Mouse (Mus musculus): ENCODE measurements around the gene Dnaaf3. TPM values are rescaled to one million over a fixed set of nuclear protein-coding genes. Genes with fewer than 3 reads are reported as not detected.
A peak's percentile ranks its signal among the peaks of the same experiment; 100 is the strongest.
"Not testable (repeated sequence)": the region's sequence is repeated elsewhere in the genome, so short reads cannot be mapped to it uniquely, and the experiment has no call there.

Gene Dnaaf3
- polyA plus RNA-seq, 1 experiment from 2014 or later, result 1.0 TPM

DNA sequence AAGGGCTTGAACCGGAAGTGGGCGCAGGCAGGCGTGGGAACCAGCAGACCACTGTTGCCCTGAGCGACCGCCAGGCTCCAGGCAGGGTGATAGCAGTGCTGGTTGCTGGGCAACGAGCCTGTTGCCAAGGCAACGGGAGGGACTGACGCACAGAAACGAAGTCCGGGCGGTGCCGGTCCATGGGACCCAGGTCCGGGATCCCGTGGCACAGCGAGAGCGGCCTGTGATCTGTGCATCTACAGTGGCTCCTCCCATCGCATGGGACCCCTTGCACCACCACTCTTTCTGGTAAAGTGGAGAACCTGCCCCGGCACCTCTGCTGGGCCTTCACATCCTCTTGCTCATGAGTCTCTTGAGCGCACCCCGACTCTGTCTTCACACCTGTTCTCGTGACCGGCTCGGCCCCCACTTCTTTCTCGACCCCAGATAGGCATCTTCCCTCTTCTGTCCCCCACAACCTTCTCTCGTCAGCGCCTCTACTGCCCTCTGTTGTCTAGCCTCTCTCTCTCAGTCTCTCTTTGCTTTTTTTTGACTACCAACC, 14.4 kb upstream of the Dnaaf3 start:
- no peaks in the 10 kb centered on the region for H3K36me3 ChIP-seq (replicated peaks; ENCODE audit: control insufficient read depth, insufficient read depth, low read depth, low read length)
- H3K9ac ChIP-seq (replicated peaks; ENCODE audit: low read length), result peak overlapping the region; percentile 43
- DNase-seq (ENCODE audit: low spot score) (peak; percentile 81), ATAC-seq (replicated peaks; ENCODE audit: insufficient number of reproducible peaks, low FRiP score, low TSS enrichment, low read depth) (peak; percentile 88)
- H3K4me1 ChIP-seq (ENCODE audit: control insufficient read depth, insufficient read depth, low read length), result no peaks in the 10 kb centered on the region; the same call in 1 of the 2 replicates
- H3K4me2 ChIP-seq (ENCODE audit: low read depth, low read length), result peak overlapping the region; percentile 65
- no peaks in the 10 kb centered on the region for H3K9me3 ChIP-seq (replicated peaks; ENCODE audit: control insufficient read depth, low read length)
- H3K27ac ChIP-seq (replicated peaks; ENCODE audit: low read depth, low read length), result no peak overlapping the region
- peaks cover 2% of the 10 kb centered on the region; the same call in 1 of the 2 replicates for H3K27me3 ChIP-seq (ENCODE audit: control insufficient read depth, insufficient read depth, low read length)
- WGBS, result 3% methylated on average over 26 of the region's 26 CpGs
- H3K4me3 ChIP-seq (ENCODE audit: low read depth, low read length), result peak overlapping the region; percentile 31

GRCm38 (mm10) chr7:4546050-4546449, 13.8 kb upstream of the Dnaaf3 start:
- no peak overlapping the region for H3K27ac ChIP-seq (replicated peaks; ENCODE audit: low read depth, low read length)
- no peak overlapping the region for H3K4me3 ChIP-seq (ENCODE audit: low read depth, low read length)
- peak; percentile 5; the same call in 1 of the 2 replicates for ATAC-seq (replicated peaks; ENCODE audit: insufficient number of reproducible peaks, low FRiP score, low TSS enrichment, low read depth)
- no peak for DNase-seq (ENCODE audit: low spot score)
- no peak overlapping the region; the same call in 1 of the 2 replicates for H3K9ac ChIP-seq (replicated peaks; ENCODE audit: low read length)
- H3K4me2 ChIP-seq (ENCODE audit: low read depth, low read length), result peak overlapping the region; percentile 65
- 70% methylated on average over 15 of the region's 15 CpGs for WGBS
- no peaks in the 10 kb centered on the region for H3K36me3 ChIP-seq (replicated peaks; ENCODE audit: control insufficient read depth, insufficient read depth, low read depth, low read length)
- no peaks in the 10 kb centered on the region; the same call in 1 of the 2 replicates for H3K4me1 ChIP-seq (ENCODE audit: control insufficient read depth, insufficient read depth, low read length)
- peaks cover 2% of the 10 kb centered on the region; the same call in 1 of the 2 replicates for H3K27me3 ChIP-seq (ENCODE audit: control insufficient read depth, insufficient read depth, low read length)
- no peaks in the 10 kb centered on the region for H3K9me3 ChIP-seq (replicated peaks; ENCODE audit: control insufficient read depth, low read length)

GRCm38 (mm10) chr7:4542013-4542412, 9.8 kb upstream of the Dnaaf3 start:
- DNase-seq (ENCODE audit: low spot score), result no peak
- H3K27me3 ChIP-seq (ENCODE audit: control insufficient read depth, insufficient read depth, low read length), result peaks cover 2% of the 10 kb centered on the region; the same call in 1 of the 2 replicates
- no peaks in the 10 kb centered on the region for H3K36me3 ChIP-seq (replicated peaks; ENCODE audit: control insufficient read depth, insufficient read depth, low read depth, low read length)
- H3K4me1 ChIP-seq (ENCODE audit: control insufficient read depth, insufficient read depth, low read length), result no peaks in the 10 kb centered on the region; the same call in 1 of the 2 replicates
- no peak for ATAC-seq (replicated peaks; ENCODE audit: insufficient number of reproducible peaks, low FRiP score, low TSS enrichment, low read depth)
- H3K27ac ChIP-seq (replicated peaks; ENCODE audit: low read depth, low read length), result no peak overlapping the region
- H3K4me3 ChIP-seq (ENCODE audit: low read depth, low read length), result no peak overlapping the region
- no peaks in the 10 kb centered on the region for H3K9me3 ChIP-seq (replicated peaks; ENCODE audit: control insufficient read depth, low read length)
- no peak overlapping the region for H3K4me2 ChIP-seq (ENCODE audit: low read depth, low read length)
- no peak overlapping the region for H3K9ac ChIP-seq (replicated peaks; ENCODE audit: low read length)
- WGBS, result 35% methylated on average over 17 of the region's 17 CpGs

DNA sequence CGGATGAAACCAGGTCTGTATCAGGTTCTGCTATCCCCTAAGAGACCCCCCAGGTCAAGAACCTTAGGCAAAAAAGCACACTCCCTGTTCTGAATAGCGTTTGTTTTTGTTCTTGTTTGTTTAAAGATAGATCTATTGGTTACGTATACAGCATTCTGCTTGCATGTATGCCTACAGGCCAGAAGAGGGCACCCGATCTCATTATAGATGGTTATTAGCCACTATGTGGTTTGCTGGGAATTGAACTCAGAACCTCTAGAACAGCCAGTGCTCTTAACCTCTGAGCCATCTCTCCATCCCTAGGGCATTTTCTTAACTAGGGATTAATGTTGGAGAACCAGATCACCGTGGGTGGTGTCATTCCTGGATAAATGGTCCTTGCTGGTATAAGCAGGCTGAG, 9.1 kb upstream of the Dnaaf3 start:
- no peak overlapping the region for H3K4me3 ChIP-seq (ENCODE audit: low read depth, low read length)
- ATAC-seq (replicated peaks; ENCODE audit: insufficient number of reproducible peaks, low FRiP score, low TSS enrichment, low read depth) (no peak), DNase-seq (ENCODE audit: low spot score) (no peak)
- H3K4me2 ChIP-seq (ENCODE audit: low read depth, low read length), result no peak overlapping the region
- no peaks in the 10 kb centered on the region; the same call in 1 of the 2 replicates for H3K4me1 ChIP-seq (ENCODE audit: control insufficient read depth, insufficient read depth, low read length)
- H3K27ac ChIP-seq (replicated peaks; ENCODE audit: low read depth, low read length), result no peak overlapping the region
- no peaks in the 10 kb centered on the region for H3K9me3 ChIP-seq (replicated peaks; ENCODE audit: control insufficient read depth, low read length)
- H3K36me3 ChIP-seq (replicated peaks; ENCODE audit: control insufficient read depth, insufficient read depth, low read depth, low read length), result no peaks in the 10 kb centered on the region
- H3K9ac ChIP-seq (replicated peaks; ENCODE audit: low read length), result no peak overlapping the region
- no peaks in the 10 kb centered on the region for H3K27me3 ChIP-seq (ENCODE audit: control insufficient read depth, insufficient read depth, low read length)
- WGBS, result 62% methylated on average over 5 of the region's 5 CpGs

GRCm38 (mm10) chr7:4539019-4539418, 6.8 kb upstream of the Dnaaf3 start:
- Histone ChIP-seq H3K4me2 (ENCODE audit: low read depth, low read length) (no peak overlapping the region), H3K27me3 (ENCODE audit: control insufficient read depth, insufficient read depth, low read length) (no peaks in the 10 kb centered on the region), H3K4me1 (ENCODE audit: control insufficient read depth, insufficient read depth, low read length) (no peaks in the 10 kb centered on the region), H3K9ac (replicated peaks; ENCODE audit: low read length) (no peak overlapping the region), H3K36me3 (replicated peaks; ENCODE audit: control insufficient read depth, insufficient read depth, low read depth, low read length) (no peaks in the 10 kb centered on the region), H3K9me3 (replicated peaks; ENCODE audit: control insufficient read depth, low read length) (no peaks in the 10 kb centered on the region), H3K27ac (replicated peaks; ENCODE audit: low read depth, low read length) (no peak overlapping the region), H3K4me3 (ENCODE audit: low read depth, low read length) (no peak overlapping the region)
- WGBS, result 84% methylated on average over 2 of the region's 2 CpGs
- DNase-seq (ENCODE audit: low spot score) (no peak), ATAC-seq (replicated peaks; ENCODE audit: insufficient number of reproducible peaks, low FRiP score, low TSS enrichment, low read depth) (no peak)

- H3K27me3 ChIP-seq (ENCODE audit: control insufficient read depth, insufficient read depth, low read length), result no peaks in the 10 kb centered on the region
- H3K4me1 ChIP-seq (ENCODE audit: control insufficient read depth, insufficient read depth, low read length), result no peaks in the 10 kb centered on the region
- no peak overlapping the region for H3K9ac ChIP-seq (replicated peaks; ENCODE audit: low read length)
- H3K9me3 ChIP-seq (replicated peaks; ENCODE audit: control insufficient read depth, low read length), result no peaks in the 10 kb centered on the region
- H3K27ac ChIP-seq (replicated peaks; ENCODE audit: low read depth, low read length), result no peak overlapping the region
- ATAC-seq (replicated peaks; ENCODE audit: insufficient number of reproducible peaks, low FRiP score, low TSS enrichment, low read depth) (no peak), DNase-seq (ENCODE audit: low spot score) (no peak)
- H3K4me3 ChIP-seq (ENCODE audit: low read depth, low read length), result no peak overlapping the region
- no peaks in the 10 kb centered on the region for H3K36me3 ChIP-seq (replicated peaks; ENCODE audit: control insufficient read depth, insufficient read depth, low read depth, low read length)
- no peak overlapping the region for H3K4me2 ChIP-seq (ENCODE audit: low read depth, low read length)
- WGBS, result 49% methylated on average over 4 of the region's 4 CpGs
Observed at GRCm38 (mm10) chr7:4537181-4537580, 4.9 kb upstream of the Dnaaf3 start.

GRCm38 (mm10) chr7:4536369-4536768, 4.1 kb upstream of the Dnaaf3 start:
- WGBS, result 84% methylated on average over 4 of the region's 4 CpGs
- Histone ChIP-seq H3K9ac (replicated peaks; ENCODE audit: low read length) (no peak overlapping the region), H3K4me1 (ENCODE audit: control insufficient read depth, insufficient read depth, low read length) (no peaks in the 10 kb centered on the region), H3K4me3 (ENCODE audit: low read depth, low read length) (no peak overlapping the region), H3K27ac (replicated peaks; ENCODE audit: low read depth, low read length) (no peak overlapping the region), H3K27me3 (ENCODE audit: control insufficient read depth, insufficient read depth, low read length) (no peaks in the 10 kb centered on the region), H3K4me2 (ENCODE audit: low read depth, low read length) (no peak overlapping the region), H3K9me3 (replicated peaks; ENCODE audit: control insufficient read depth, low read length) (no peaks in the 10 kb centered on the region), H3K36me3 (replicated peaks; ENCODE audit: control insufficient read depth, insufficient read depth, low read depth, low read length) (no peaks in the 10 kb centered on the region)
- ATAC-seq (replicated peaks; ENCODE audit: insufficient number of reproducible peaks, low FRiP score, low TSS enrichment, low read depth) (no peak), DNase-seq (ENCODE audit: low spot score) (no peak)

GRCm38 (mm10) chr7:4530166-4530565, 2.1 kb downstream of the Dnaaf3 start:
- not testable (repeated sequence) for H3K4me1 ChIP-seq (ENCODE audit: control insufficient read depth, insufficient read depth, low read length); H3K27ac ChIP-seq (replicated peaks; ENCODE audit: low read depth, low read length); DNase-seq (ENCODE audit: low spot score); H3K9me3 ChIP-seq (replicated peaks; ENCODE audit: control insufficient read depth, low read length); ATAC-seq (replicated peaks; ENCODE audit: insufficient number of reproducible peaks, low FRiP score, low TSS enrichment, low read depth); H3K4me3 ChIP-seq (ENCODE audit: low read depth, low read length); H3K27me3 ChIP-seq (ENCODE audit: control insufficient read depth, insufficient read depth, low read length); H3K36me3 ChIP-seq (replicated peaks; ENCODE audit: control insufficient read depth, insufficient read depth, low read depth, low read length); H3K9ac ChIP-seq (replicated peaks; ENCODE audit: low read length); H3K4me2 ChIP-seq (ENCODE audit: low read depth, low read length)
- WGBS, result 44% methylated on average over 8 of the region's 8 CpGs
